Mouse (Mus musculus) layer of hippocampus, adult 6 months (tissue): ENCODE results near the gene Rnpepl1. TPM values are rescaled to one million over a fixed set of nuclear protein-coding genes. Genes with fewer than 3 reads are reported as not detected.

Experiments used
- long read RNA-seq, 2 experiments: library from polyadenylated mRNA; unstranded; transcript quantifications; one replicate each; pipeline ENCODE4 v2.0.0; 2019 to 2020
- polyA plus RNA-seq: library from polyadenylated mRNA; unstranded; fragments of <200 nt; fragmentation: Nextera tagmentation; gene quantifications from 2 replicates; pipeline ENCODE4 v1.2.3, GENCODE M21; 2021

Rnpepl1 gene
- 6.6 and 7.1 TPM in 2 replicates for polyA plus RNA-seq
- long read RNA-seq, experiment 1, partial matches to known transcripts, result 7 of 11 reads
- long read RNA-seq, experiment 1, other reads (novel, unspliced or antisense), result 2 of 11 reads
- long read RNA-seq, experiment 2, transcript Rnpepl1-201 (11 exons, 3,337 nt), result major isoform, 64 of 96 reads
- long read RNA-seq, experiment 2, partial matches to known transcripts, result 9 of 96 reads
- long read RNA-seq, experiment 2, other reads (novel, unspliced or antisense), result 23 of 96 reads

GRCm38 (mm10) chr1:92910239-92910885 lies at the start of gene Rnpepl1:
Gene Rnpepl1 (plus strand): TSS chr1:92910783.

GRCm38 (mm10) chr1:92902786-92903185 lies 7.8 kb upstream of the Rnpepl1 start, which contains the start of gene Ankmy1:
Gene Ankmy1 (minus strand): TSS chr1:92902906.

GRCm38 (mm10) chr1:92906779-92907631 lies 3.6 kb upstream of the Rnpepl1 start, which contains the start of gene Dusp28:
Gene Dusp28 (plus strand): TSS chr1:92906981.

GRCm38 (mm10) chr1:92934182-92934827 lies 23.7 kb downstream of the Rnpepl1 start, which contains the start of gene Capn10:
Gene Capn10 (plus strand): TSS chr1:92934376.

GRCm38 (mm10) chr1:92950607-92951006 lies 40.0 kb downstream of the Rnpepl1 start, which contains the start of gene Gpr35:
Gene Gpr35 (plus strand): TSS chr1:92950865.

Other genes with a start within 250 kb of the Rnpepl1 start
- gene Gpc1, start 79.1 kb upstream of the Rnpepl1 start, polyA plus RNA-seq, result 16.3 and 17.8 TPM in 2 replicates
- 0.05 TPM in 1 of 2 replicates, not detected in the other for gene Ankmy1, start 7.9 kb upstream of the Rnpepl1 start, polyA plus RNA-seq
- gene Dusp28, start 3.8 kb upstream of the Rnpepl1 start, polyA plus RNA-seq, result 32.6 and 36.4 TPM in 2 replicates
- gene Capn10, start 23.6 kb downstream of the Rnpepl1 start, polyA plus RNA-seq, result 31.4 and 33.6 TPM in 2 replicates
- gene Gpr35, start 40.1 kb downstream of the Rnpepl1 start, polyA plus RNA-seq, result 0.05 and 0.29 TPM in 2 replicates
- gene Aqp12, start 95.6 kb downstream of the Rnpepl1 start, polyA plus RNA-seq, result not detected in 2 replicates
- 186 and 193 TPM in 2 replicates for gene Kif1a, start 191.2 kb downstream of the Rnpepl1 start, polyA plus RNA-seq
- not detected in 2 replicates for gene Agxt, start 224.5 kb downstream of the Rnpepl1 start, polyA plus RNA-seq